Mouse (Mus musculus) ES-Bruce4 (cell line): ENCODE results near the gene Rab5b. TPM values are rescaled to one million over a fixed set of nuclear protein-coding genes. Genes with fewer than 3 reads are reported as not detected.

ENCODE experiments used
- H3K27ac ChIP-seq: 2 replicates; pipeline ENCODE4 v1.5.1; 2012; ENCODE audit warnings: low read length, inconsistent platforms; ENCODE audit not compliant: insufficient read depth
- H3K27me3 ChIP-seq: 2 replicates; pipeline ENCODE4 v1.6.1; 2012; ENCODE audit warnings: mild to moderate bottlenecking, low read length, inconsistent platforms; ENCODE audit not compliant: control insufficient read depth, poor library complexity, insufficient read depth, severe bottlenecking
- H3K36me3 ChIP-seq: 2 replicates; pipeline ENCODE4 v1.6.1; 2012; ENCODE audit warnings: inconsistent platforms, mild to moderate bottlenecking, low read length, moderate library complexity; ENCODE audit not compliant: control insufficient read depth, poor library complexity, insufficient read depth, severe bottlenecking
- H3K4me1 ChIP-seq: one replicate; pipeline ENCODE4 v1.8.1; 2011; ENCODE audit warnings: low read length; ENCODE audit not compliant: control insufficient read depth, insufficient read depth
- H3K4me3 ChIP-seq: 2 replicates; pipeline ENCODE4 v1.5.1; 2011; ENCODE audit warnings: low read depth, mild to moderate bottlenecking, low read length
- H3K9ac ChIP-seq: 2 replicates; pipeline ENCODE4 v1.6.1; 2012; ENCODE audit warnings: low read depth, mild to moderate bottlenecking, inconsistent platforms; ENCODE audit not compliant: poor library complexity, severe bottlenecking
- H3K9me3 ChIP-seq: replicated peaks from 2 replicates; pipeline ENCODE4 v1.6.1; 2012; ENCODE audit warnings: mild to moderate bottlenecking, low read length, inconsistent platforms; ENCODE audit not compliant: control insufficient read depth, poor library complexity, insufficient read depth, severe bottlenecking
- CTCF ChIP-seq: IDR thresholded peaks from one replicate; pipeline ENCODE4 v1.8.1; 2011; ENCODE audit warnings: low read depth, low read length
- EP300 ChIP-seq: IDR thresholded peaks from 2 replicates; pipeline ENCODE4 v1.6.1; 2011; ENCODE audit warnings: low read depth, low read length; ENCODE audit not compliant: insufficient read depth
- POLR2A ChIP-seq: IDR thresholded peaks from one replicate; pipeline ENCODE4 v1.8.1; 2011; ENCODE audit warnings: low read length; ENCODE audit not compliant: insufficient read depth
- polyA plus RNA-seq: library from polyadenylated mRNA; stranded (reverse); fragments of >200 nt; gene quantifications from 2 replicates; pipeline ENCODE4 v1.2.4, GENCODE M21; 2011; ENCODE audit warnings: low read depth; ENCODE audit not compliant: missing spikeins, insufficient read depth, insufficient read length

The Rab5b gene
- polyA plus RNA-seq, 1 experiment = 79.0 TPM

GRCm38 (mm10) chr10:128702328-128703007 is 6.4 kb upstream of the Rab5b start:
- Histone ChIP-seq H3K36me3 (peaks cover 51% of the 10 kb centered on the region), H3K4me1 (no peaks in the 10 kb centered on the region), H3K9me3 (no peaks in the 10 kb centered on the region), H3K4me3 (no peak overlapping the region), H3K27ac (no peak overlapping the region), H3K9ac (no peak overlapping the region), H3K27me3 (no peaks in the 10 kb centered on the region)
- TF ChIP-seq CTCF = no peak
- no peak for TF ChIP-seq EP300
- TF ChIP-seq POLR2A = no peak

- H3K4me3 ChIP-seq = no peak overlapping the region
- peaks cover 51% of the 10 kb centered on the region for H3K36me3 ChIP-seq
- H3K27ac ChIP-seq = no peak overlapping the region
- TF ChIP-seq POLR2A (no peak), CTCF (no peak), EP300 (no peak)
- H3K9ac ChIP-seq = no peak overlapping the region
- H3K4me1 ChIP-seq = no peaks in the 10 kb centered on the region
- H3K27me3 ChIP-seq = no peaks in the 10 kb centered on the region
- H3K9me3 ChIP-seq = no peaks in the 10 kb centered on the region
These were observed 4.6 kb upstream of the Rab5b start for GRCm38 (mm10) chr10:128700712-128701111.

- H3K36me3 ChIP-seq = peaks cover 51% of the 10 kb centered on the region
- H3K27me3 ChIP-seq = no peaks in the 10 kb centered on the region
- H3K9ac ChIP-seq = no peak overlapping the region
- no peaks in the 10 kb centered on the region for H3K9me3 ChIP-seq
- no peak overlapping the region for H3K4me3 ChIP-seq
- no peak for TF ChIP-seq EP300
- H3K27ac ChIP-seq = no peak overlapping the region
- H3K4me1 ChIP-seq = no peaks in the 10 kb centered on the region
These were observed 3.5 kb upstream of the Rab5b start for GRCm38 (mm10) chr10:128699611-128700010.

- Histone ChIP-seq H3K27ac (no peak overlapping the region), H3K4me3 (no peak overlapping the region), H3K27me3 (no peaks in the 10 kb centered on the region), H3K9me3 (no peaks in the 10 kb centered on the region), H3K9ac (no peak overlapping the region), H3K4me1 (no peaks in the 10 kb centered on the region), H3K36me3 (peaks cover 51% of the 10 kb centered on the region)
- no peak for TF ChIP-seq POLR2A
- TF ChIP-seq CTCF = no peak
- no peak for TF ChIP-seq EP300
These were observed 2.9 kb upstream of the Rab5b start for GRCm38 (mm10) chr10:128699006-128699405.

GRCm38 (mm10) chr10:128697072-128697725 is 1.1 kb upstream of the Rab5b start:
- TF ChIP-seq CTCF (no peak), EP300 (no peak), POLR2A (no peak)
- H3K36me3 ChIP-seq = peaks cover 39% of the 10 kb centered on the region
- peak overlapping the region; percentile 42; the same call in 1 of the 2 replicates for H3K9ac ChIP-seq
- peak overlapping the region; percentile 84 for H3K27ac ChIP-seq
- no peaks in the 10 kb centered on the region for H3K27me3 ChIP-seq
- H3K4me3 ChIP-seq = peak overlapping the region; percentile 60; the same call in 1 of the 2 replicates
- H3K9me3 ChIP-seq = no peaks in the 10 kb centered on the region
- peaks cover 3% of the 10 kb centered on the region for H3K4me1 ChIP-seq

- H3K4me3 ChIP-seq = peak overlapping the region; percentile 90
- no peaks in the 10 kb centered on the region for H3K27me3 ChIP-seq
- H3K9me3 ChIP-seq = no peaks in the 10 kb centered on the region
- H3K9ac ChIP-seq = peak overlapping the region; percentile 90
- peaks cover 26% of the 10 kb centered on the region for H3K36me3 ChIP-seq
- H3K27ac ChIP-seq = peak overlapping the region; percentile 23
- TF ChIP-seq CTCF (no peak), POLR2A (no peak), EP300 (no peak)
- peaks cover 3% of the 10 kb centered on the region for H3K4me1 ChIP-seq
These were observed 563 bp downstream of the Rab5b start for GRCm38 (mm10) chr10:128695411-128695991.
